Mouse (Mus musculus) gastrocnemius, adult 18-20 months (tissue): ENCODE measurements around the gene Wdr61. TPM values are rescaled to one million over a fixed set of nuclear protein-coding genes. Genes with fewer than 3 reads are reported as not detected.
"Not testable (repeated sequence)": the region's sequence is repeated elsewhere in the genome, so short reads cannot be mapped to it uniquely, and the experiment has no call there.

ENCODE experiments used
- DNase-seq: peaks from one replicate; pipeline ENCODE4 v3.0.0; 2021; ENCODE audit warnings: low spot score
- total RNA-seq, 2 experiments: library from RNA; stranded (reverse); gene quantifications; 2 replicates each; pipeline ENCODE4 v1.2.3; 2021

Wdr61 gene
- total RNA-seq, 2 experiments from 2014 or later: 19.0 to 21.6 TPM

DNA sequence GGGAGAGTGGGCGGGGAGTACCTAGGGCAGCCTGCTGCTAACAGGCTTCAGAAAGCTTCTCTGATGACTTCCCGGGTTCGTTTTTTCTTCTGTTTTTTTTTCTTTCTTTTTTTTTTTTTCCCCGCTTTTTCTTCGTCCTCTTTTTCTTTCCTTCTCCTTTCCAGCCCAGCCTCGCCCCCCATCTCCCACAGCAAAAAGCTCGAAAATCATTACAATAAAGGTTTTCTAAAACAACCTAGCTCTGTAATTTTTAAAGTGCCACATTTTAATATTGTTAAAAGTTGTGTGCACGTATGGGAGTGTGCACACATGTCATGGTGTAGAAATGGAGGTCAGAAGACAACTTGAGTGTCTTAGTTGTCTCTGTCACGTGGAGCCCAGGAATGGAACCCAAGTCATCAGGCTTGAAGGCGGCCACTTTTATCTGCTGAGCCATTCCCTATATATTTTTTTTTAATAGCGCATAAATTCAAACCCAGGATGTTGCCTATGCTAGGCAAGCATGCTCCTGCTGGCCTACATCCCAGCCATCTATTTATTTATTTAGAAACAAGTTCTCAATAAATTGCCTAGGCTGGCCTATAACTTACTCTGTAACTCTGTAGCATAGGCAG is 427 bp upstream of the Wdr61 start:
- no peak for DNase-seq

DNA sequence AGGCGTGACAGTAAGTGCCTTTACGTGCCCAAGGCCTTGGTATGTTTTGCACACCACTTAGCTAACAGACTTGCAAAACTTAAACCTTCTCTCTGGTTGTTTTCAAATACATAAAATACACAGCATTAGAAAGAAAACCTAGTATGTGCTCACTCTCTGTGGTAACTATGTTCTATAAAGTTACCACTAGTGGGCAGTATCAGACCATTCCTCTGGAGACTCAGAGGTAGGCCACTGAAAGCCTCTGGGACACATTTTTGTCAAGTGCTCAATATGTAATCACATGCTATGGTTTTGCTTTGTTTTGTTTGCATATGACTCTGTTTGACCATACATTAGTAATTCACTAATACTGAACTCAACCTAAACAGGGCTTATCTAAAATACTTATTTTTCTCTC is 2.2 kb downstream of the Wdr61 start:
- no peak for DNase-seq

DNA sequence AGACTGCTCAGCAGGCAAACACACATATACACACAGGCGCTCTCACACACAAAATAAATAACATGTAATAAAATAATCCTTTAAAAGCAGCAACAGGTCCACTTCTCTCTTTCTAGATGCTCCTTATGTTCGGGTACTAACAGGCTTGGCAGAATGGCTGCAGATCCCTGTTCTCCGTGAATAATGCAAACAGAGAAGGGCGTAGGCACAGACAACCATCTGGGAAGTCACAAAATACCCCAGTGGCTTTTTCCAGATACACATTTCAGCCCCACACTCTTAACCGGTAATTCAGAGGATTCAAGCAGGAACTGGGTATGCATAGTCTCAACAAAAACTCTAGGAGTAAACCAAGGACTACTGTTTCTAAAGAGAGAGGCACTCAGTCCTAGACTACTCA is 8.0 kb downstream of the Wdr61 start:
- DNase-seq: no peak

DNA sequence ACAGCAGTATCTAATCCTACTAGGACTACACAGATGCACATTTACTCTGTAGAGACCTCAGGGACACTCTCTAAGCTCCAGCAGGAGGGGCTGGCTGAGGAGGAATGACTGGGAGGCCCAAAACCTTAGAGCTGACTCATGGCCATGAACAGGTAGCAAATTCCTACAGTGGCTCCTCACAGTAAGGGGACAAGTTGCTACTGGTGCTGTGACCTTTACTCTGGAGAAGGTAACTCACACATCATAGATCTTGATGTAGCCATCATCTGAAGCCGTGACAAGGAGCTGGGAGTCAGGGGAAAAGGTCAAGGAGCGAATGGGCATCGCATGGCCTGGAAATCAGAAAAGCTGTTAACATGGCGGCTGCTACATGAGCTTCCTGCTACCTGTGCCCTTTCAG is 11.7 kb downstream of the Wdr61 start:
- no peak for DNase-seq

DNA sequence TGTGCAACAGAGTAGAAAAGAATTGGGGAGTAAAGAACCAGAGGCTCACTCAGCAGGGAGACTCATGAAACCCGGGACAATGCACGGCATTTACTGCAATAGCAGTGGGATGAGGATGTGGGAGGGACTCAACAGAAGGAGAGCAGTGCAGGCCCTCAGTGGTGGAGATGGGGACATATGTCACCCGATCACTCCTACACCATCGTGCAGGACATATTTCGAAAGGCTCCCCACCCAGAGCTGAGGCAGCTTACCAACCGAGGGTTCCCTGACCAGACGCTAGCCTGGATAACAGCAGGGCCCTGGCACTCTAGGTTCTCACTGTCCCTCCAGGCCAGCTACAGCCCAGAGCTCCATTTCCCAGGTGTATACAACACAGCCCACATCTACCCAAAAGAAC is 12.2 kb downstream of the Wdr61 start:
- DNase-seq: no peak

DNA sequence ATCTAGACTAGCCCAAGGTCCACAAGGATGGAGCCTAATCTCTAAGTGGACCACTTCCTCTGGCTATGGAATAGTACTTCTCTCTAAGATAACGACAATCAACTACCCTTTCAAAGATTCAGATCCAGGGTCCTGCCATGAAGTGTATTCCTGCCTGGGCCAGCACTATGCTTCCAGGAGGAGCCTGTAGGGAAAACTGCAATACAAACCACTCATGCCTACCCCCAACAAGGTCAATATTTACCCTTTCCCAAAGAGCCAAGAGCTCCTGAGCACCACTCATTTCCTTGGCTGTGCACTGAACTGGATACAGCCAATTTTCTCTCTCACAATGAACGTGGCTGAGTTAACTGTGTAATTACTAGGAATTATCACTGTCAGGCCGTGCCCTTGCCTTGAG is 16.8 kb downstream of the Wdr61 start:
- no peak for DNase-seq

DNA sequence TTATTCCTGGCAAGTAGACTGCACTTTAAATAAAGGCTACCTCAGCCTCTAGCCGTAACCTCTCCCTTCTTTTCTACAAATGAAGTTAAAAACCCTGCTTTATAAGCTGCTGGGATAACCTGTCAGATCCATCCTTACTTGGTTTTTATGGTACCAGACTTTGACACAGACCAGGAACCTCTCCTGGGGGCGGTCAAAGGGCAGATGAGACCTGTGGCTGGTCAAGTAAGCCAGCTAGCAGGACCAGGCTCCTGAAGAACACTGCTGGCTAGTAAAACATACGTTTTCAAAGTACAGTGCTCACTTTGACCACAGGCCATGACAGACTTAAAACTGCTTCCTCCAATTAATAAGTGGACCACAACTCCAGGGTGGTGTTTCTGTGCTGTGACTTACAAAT is 18.5 kb downstream of the Wdr61 start:
- DNase-seq: no peak

DNA sequence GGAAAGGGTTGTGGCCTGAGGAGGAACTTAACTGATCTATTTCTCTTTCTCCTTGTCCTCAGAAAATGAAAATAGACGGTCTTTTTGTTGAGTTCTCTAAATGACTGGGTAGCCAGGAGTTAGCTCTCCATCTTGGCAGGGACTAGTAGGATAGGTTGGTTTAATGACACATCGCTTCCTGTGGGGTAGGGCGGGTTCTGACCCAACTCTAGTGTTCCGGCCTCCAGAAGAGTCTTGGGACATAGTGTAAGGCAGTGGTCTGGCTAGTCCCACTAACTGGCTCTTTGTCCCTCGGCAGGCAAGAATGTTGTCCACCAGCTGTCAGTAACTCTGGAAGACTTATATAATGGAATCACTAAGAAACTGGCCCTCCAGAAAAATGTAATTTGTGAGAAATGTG is 26.2 kb downstream of the Wdr61 start:
- DNase-seq: no peak

DNA sequence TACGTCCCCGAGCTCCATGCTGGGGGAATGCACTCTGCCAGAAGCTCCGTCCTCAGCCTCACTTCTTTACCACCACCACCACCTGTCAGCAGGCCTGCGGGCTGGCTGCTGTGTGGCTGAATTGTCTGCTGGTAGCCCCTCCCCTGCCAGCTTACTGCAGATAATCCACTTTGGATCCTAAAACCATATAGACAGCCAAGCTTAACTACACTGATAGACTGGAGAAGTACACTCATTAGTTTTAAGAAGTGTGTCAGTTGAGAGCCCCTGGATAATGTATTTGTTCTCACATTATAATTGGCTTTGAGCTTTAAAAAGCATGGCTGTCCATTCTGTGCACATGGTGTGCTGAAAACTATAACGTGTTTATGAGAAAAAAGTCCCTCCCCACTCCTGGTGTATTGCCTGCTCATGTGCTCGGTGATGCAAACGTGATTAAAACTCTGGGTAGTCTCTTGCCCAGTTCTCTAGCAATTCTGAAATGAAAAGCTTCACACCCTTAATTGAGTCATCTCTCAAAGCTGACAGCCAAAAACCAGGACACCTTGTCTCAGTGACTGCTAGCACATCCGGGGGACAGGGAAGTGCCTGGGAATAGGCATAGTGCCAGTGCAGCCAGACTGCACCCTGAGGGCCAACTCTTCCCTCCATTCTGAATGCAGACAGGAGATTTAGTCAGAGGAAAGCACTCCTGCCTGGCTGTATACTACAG is 26.9 kb downstream of the Wdr61 start:
- DNase-seq: no peak

DNA sequence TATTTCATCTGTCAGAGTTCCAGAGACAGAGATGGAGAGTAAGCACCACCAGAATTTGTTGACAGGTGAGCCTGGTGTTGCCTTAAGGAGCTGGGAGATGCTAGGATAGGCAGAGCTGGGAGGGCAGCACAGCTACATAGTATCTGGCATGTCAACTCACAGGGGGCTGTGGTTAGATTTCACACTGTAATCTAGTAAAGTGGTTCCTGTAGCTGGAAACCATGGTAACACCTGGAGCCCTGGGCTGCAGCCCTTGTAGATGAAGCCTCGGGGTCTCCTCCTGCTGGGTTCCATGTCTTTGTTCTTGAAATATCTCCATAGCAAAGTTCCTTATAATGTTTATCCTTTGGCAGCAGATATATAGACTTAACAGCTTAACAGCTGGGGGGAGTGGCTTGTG is 28.8 kb downstream of the Wdr61 start:
- DNase-seq: no peak

DNA sequence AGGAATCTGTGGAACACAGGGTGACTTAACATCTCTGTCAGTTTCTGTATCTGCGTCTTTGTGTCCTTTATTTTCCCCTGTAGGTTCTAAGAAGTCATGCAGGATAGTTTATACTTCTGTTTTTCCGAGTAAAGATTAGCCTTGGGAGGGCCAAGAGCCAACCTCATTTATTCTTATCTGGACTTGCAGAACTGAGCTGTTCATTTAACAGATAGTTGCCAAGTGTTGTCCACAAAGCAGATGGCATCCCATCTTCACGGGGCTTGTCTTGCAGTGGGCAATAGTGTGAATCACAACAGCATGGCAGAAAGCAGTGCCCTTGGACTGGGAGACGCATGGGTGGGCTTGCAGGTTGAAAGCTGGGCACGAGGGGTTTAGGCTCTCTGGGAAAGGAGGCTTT is 30.0 kb downstream of the Wdr61 start:
- no peak for DNase-seq

DNA sequence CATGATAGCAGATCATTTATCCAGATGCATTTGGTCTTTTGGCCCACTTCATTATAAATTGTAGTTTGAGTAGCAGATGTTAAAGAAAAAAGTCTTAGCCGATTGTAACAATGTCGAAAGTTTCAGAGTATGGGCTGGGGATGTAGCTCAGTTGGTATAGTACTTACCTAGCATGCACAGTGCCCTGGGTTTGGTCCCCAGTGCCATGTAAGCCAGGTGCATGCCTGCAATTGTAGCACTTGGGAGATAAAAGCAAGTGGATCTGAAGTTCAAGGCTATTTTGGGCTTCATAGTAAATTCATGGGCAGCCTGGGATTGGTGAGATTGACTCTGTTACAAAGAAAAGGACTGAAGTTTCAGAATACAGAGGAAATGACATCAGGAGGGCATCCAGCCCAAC is 31.7 kb downstream of the Wdr61 start:
- no peak for DNase-seq

DNA sequence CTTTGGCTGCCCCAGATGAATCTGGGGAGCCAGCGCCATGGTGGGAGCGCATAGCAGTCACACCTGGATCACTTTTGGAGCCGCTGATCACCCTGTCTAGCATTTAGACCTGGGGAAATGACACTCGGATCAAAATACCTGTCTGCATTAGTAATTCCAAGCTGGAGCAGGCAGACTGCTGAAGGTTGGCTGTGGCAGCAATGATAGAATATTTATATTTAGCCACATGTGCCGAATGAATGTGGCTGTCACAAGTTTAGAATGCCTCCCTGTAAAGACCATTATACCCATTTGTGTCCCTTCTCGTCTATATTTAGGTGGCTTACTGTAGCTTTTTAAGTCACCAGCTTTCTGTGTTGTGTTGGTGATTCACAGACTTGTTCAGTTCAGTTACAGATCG is 33.6 kb downstream of the Wdr61 start:
- peak; percentile 31 for DNase-seq

DNA sequence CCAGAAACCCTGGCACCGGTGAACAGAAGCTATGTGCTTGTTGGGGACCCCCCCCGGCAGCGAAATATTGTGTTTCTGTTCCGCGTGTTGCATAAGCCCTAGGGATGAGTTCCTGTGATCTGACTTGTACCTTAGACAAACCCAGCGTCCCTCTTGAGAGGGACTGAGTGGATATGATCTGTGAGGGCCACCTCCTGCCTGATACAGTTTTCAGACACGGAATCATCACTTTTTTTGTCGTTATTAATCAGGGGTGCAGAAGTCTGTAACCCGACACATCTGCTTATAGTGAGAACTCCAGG is 34.2 kb downstream of the Wdr61 start:
- peak; percentile 14 for DNase-seq

DNA sequence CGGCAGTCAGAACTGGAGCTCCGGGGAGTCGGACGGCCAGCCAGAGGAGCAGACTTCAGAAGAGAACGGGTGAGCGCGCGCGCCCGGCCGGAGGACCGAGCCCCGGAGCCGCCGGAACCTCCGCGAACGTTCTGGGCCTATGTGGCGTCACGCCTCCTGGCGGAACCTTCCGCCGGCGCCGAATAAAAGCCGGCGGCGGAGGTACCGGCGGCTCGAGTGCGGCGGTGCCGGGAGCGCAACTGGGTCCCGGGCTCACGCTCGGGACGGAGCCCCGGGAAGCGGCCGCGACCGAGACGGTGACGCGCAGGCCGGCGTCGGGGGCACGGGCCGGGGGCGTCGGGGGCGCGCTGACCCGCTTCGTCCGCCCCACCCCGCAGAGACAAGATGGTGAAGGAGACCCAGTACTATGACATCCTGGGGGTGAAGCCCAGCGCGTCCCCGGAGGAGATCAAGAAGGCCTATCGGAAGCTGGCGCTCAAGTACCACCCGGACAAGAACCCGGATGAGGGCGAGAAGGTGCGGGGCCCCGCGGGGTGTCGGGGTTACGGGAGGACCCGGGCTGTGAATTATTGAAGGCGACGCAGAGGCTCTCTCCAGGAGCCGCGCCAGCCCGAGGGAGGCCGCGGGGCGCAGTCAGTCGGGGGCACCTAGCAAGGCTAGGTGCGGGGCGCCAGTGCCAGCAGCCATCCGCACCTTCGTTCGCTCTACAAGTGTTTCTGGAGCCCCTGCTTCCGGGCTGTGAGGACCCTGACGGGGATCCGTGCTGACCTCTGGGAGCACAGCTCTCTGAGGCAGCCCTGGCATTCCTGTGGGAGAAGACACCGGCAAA is 34.8 kb downstream of the Wdr61 start:
- peak; percentile 72 for DNase-seq

DNA sequence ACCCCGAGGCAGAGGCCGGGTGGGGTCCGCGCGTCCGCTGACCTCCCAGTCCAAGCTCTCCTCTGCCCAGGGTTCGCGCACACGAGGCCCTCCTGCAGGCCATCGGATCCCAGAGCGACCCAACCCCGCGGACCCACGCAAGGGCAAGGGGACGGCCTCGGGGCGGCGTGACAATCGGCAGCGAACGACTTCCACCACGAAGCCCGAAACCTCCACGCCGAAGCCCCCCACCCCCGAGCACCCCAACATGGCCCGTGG is 35.3 kb downstream of the Wdr61 start:
- DNase-seq: peak; percentile 12

DNA sequence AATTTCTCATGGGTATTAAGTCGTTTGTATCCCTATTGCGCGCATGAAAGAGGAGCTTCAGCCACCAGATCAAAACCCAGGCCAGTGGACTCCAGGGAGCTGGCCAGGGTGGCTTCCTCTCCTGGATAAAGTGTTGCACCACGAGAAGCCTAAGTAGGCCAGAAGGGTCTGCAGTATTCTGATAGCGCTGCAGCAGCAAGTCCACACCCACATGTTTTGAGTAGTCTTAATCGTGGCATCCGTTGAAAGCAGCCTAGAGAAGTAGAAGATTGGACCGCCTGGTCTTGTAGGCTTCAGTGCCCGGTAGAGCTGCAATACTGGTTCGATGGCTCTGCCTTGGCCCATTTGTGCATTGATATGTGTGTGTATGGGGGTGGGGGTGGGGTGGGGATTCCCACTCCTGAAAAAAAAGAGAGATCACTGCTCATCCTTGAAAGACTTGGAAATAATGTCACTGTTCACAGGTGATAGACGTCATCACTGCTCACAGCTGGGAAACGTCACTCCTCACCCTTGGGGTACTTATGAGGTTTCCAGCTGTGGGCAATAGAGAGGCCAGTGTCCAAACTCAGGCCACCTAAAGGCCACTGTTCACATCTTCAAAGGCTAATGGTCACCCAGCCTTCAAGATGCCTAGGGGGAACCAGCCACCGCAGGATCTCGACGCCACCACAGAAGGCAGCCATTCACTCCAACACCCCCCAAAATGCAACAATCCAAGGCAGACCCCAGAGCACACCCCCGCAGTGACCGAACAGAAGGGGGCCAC is 35.8 kb downstream of the Wdr61 start, which contains the start of gene Dnaja4:
Gene Dnaja4, plus strand, starts transcription at position 556 of the 769 bp plus-strand sequence.
- DNase-seq: no peak

DNA sequence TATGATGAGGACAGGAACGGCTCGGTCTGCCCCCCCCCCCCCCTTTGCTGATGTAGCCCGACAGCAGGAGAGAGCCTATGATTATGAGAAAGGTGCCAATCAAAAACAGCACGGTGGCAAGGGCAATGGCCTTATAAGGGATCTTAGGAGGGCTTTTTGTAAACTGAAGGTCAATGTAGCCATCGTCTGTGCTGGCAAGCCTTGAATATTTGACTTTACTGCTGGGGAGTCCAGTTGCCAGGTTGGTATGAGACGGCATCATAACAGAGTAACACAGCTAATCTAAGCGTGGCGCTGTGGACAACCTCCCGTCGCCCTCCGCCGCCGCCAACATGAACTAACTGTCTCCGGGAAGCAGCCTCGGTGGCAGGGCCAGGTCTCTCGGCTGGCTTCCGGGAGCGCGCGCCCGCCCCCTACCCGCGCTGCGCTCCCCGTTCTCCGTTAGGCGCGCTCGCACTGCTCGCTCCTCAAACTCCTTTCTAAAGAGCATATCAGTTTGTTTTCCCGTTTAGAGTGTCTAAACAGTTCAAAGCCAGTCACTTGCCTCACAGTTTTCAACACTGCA is 43.0 kb downstream of the Wdr61 start:
- not testable (repeated sequence) for DNase-seq

DNA sequence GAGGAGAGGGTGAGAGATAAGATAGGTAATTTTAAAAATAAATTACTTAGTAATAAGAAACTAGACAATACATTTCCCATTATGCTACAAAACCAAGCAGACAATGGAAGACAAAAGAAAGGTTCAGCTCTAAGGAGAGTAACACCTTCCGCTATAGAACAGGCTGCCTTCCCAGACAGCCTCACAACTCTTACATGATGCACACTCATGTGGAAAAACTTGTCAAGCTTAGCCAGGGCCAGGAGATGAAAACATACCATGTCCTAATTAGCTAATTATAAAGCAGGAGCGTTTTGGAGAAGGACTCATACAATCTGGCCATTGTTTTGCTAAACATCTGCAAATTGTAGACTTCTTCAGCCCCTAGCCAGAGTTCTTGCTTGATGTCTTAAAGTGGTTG is 43.6 kb downstream of the Wdr61 start:
- not testable (repeated sequence) for DNase-seq

DNA sequence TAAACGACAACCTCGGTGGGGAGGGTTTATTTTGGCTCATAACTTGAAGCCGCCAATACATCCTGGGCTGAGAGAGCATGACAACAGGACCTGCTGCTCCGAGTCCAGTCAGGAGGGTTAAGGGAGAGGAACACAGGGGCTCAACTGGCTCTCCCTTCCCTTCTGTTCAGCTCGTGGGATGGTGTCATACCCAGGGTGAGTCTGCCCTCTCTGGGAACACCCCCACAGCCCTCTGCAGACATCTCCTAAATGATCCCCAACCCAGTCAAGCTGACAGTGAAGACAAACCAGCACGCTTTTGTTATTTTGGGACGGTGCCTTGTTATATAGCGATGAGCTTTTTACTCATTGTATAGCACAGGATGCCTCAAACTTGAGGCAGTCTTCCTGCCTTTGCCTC is 44.9 kb downstream of the Wdr61 start:
- no peak for DNase-seq

DNA sequence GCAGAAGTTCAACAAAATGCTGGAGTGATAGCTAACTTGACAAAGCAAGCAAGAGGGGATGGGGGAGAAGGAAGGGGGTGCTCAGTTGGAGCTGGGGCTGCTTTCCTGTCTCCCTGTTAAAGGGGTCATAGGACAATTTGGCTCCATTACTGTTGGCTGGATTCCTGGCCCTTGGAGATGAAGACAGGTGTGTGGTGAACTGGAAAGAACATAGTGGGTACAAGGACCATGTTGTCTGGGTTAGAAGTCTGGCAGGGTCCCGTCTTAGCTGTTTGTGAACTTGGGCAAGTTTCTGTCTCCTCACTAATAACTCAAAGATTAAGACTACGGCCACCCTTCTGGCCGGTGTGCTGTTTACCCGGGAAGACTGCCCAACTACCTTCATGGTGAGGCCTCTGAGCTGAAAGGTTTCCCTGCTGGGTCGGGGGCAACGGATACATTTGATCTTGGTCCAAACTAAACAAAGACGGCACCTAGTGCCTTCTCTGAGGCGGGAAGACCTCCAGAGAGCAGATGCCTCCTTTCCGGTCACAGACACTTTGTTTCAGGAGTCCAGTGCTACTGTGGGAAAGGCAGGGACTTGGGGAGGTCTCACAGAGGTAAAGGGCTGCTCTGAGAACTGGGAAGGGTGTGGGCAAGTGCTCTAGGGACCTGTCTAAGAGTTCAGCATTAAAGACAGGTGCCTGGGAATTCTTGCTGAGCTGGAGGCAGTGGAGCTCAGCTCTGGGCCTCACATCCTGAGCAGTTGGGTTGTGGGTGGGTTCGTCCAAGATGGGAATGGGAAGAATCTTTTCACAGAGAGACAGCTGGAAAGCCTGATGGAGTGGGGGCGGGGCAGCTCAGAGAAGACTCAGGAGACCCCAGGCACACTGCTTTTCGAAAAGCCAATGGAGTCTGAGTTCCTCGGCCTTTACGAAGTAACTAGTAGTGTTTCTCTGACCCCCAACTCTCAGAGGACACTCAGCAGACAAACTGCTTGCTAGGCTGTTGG is 46.8 kb downstream of the Wdr61 start:
- DNase-seq: no peak
